Mouse (Mus musculus) urinary bladder, postnatal 10 days (tissue): Measurements from ENCODE around the gene Cd164.

Source experiments
- DNase-seq: peaks from one replicate; pipeline ENCODE4 v3.0.0; 2022; ENCODE audit warnings: low spot score

Cd164 gene

DNA sequence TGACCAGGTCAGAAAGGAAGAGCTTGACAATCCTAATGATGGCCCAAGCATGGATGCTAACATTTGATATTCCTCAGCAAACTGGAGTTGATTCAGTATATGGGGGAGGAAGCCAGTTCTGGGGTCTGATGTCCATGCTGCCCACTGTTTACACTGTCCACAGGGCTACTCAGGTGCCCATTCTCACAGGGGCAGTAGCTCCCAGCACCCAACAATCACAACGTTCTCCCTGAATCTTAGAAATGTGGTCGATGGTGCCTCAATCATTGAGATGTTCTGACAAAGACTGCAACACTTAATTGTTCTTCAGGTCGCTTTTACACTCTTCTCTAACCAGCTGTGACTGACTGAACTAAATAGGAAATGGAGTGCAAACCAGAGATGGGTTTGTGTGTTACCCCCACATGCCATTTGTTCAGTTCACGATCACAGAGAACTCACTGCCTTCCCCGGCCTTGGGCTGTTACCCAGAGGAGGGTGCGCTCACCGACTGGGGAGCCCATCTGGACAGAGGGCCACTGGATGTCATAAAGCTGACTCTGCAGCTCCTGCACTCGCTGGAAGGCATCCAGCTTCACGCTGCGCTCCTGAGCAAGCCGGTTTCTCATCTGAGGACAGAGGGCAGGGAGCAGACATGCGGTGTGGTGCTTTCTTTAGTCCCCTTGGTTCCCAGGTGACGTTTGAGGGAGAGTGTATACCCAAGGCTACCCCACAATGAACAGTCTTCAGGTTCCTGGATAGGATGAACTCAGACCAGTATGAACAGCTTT, 27.4 kb downstream of the Cd164 start:
- no peak for DNase-seq

DNA sequence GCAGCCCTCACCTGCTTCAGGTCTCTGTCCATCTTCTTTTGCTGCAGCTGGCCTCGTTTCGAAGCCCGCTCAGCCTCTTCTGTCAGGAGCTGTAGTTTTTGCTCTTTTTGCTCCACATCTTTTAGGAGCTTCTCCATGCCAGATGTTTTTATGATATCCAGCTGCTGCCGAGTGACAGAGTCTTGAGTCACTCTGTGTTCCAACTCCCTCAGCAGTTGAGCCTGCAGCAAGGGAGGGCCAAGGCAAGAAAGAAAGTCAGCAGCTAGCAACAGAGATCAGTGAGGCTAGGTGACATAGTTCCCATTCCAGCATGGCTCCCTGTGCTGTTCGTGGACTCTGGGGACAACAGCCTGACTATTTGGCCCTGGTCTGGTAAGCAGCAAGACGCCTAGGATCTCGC, 31.5 kb downstream of the Cd164 start:
- no peak for DNase-seq

DNA sequence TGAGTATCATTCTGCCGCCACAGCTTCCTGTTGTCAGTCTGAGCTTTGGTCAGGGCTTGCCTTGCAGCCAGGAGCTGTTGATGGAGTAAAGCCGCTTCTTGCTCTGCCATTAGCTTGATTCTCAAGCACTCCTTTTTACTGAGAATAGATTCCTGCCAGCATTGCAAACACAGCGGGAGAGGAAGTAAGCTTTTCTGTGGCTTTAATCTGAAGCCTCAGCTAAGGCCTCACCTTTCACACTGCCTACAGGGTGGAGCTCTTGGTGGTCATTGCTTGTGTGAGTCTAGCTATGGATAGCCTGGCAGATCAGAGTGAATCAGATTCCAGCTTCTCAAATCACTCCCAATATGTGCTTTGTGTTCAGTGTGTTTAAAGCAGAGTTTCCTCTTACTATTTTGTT, 33.1 kb downstream of the Cd164 start:
- DNase-seq, result no peak

DNA sequence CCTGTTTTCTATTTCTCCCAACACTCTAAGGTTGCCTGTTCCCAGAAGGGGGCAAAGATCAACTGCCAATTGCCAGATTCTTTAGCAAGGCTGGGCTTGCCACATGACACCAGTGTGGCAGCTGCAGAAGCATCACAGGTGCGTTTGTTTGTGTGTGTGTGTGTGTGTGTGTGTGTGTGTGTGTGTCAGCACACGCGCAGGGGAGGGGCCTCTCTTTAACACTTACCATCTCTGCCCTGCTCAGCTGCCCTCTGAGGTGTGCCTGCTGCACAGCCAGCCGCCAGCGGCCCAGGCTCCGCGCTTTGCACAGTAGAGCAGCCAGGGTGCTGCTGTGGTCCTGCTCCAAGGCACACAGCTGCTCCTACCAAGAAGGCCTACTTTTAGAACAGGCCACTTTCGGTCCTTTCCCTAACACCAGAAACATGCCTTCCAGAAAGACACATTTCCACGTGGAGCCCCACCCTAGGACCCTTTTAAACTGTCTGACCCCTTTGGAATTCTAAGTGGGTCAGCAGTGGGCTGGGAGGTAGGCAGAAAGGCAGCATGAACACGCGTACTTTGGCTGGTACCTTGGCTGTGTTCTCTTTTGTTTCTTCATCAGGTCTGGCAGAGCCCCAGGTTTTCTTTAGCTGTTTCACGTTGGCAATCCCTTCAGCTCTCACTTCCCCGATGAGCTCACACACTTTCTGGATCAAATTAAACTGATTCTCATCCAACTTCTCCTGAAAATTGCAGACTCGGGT, 33.8 kb downstream of the Cd164 start:
- no peak for DNase-seq

- DNase-seq, result no peak
Observed at GRCm38 (mm10) chr10:41553711-41554110, 34.5 kb downstream of the Cd164 start.

GRCm38 (mm10) chr10:41555081-41555480, 35.9 kb downstream of the Cd164 start:
- no peak for DNase-seq

GRCm38 (mm10) chr10:41558401-41558800, 39.2 kb downstream of the Cd164 start:
- no peak for DNase-seq

- DNase-seq, result no peak
Observed at GRCm38 (mm10) chr10:41561701-41562395, 42.6 kb downstream of the Cd164 start.

- no peak for DNase-seq
Observed at GRCm38 (mm10) chr10:41565141-41565540, 45.9 kb downstream of the Cd164 start.

DNA sequence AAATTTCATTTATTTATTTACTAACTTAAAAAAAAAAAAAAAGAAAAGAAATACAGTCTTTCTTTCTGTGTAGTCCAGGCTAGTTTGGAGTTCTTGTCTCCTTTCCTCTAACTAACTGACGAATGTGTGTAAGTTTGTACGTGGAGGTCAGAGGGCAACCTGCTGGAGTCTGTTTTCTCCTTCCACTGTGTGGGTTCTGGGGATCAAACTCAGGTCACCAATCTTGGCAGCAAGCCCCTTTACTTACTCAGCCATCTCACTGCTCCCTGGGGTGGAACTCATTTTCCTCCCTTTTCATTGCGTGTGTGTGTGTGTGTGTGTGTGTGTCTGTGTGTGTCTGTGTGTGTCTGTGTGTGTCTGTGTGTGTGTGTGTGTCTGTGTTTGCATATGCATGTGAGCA, 49.1 kb downstream of the Cd164 start:
- DNase-seq, result no peak

- DNase-seq, result no peak
Observed at GRCm38 (mm10) chr10:41571065-41571464, 51.9 kb downstream of the Cd164 start.

DNA sequence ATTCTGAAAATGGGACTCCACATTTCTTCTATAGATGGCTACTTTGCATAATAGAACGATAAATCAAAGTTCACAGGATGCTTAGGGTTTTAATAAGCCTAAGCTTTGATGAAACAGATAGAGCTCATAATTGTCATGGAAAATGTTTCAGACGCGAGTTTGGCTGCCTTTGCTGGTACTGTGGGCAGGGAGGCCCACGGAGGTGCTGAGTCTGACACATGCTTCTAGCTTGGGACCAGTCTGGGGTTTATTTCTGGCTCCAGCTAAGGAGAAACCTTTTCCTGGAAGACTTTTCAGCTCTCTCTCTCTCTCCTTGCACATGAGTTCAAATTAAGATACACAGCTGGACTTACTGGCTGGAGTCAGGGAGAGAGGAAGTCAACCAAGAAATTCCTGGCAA, 53.1 kb downstream of the Cd164 start:
- DNase-seq, result no peak

- DNase-seq, result no peak
Observed at GRCm38 (mm10) chr10:41573190-41573589, 54.0 kb downstream of the Cd164 start.

DNA sequence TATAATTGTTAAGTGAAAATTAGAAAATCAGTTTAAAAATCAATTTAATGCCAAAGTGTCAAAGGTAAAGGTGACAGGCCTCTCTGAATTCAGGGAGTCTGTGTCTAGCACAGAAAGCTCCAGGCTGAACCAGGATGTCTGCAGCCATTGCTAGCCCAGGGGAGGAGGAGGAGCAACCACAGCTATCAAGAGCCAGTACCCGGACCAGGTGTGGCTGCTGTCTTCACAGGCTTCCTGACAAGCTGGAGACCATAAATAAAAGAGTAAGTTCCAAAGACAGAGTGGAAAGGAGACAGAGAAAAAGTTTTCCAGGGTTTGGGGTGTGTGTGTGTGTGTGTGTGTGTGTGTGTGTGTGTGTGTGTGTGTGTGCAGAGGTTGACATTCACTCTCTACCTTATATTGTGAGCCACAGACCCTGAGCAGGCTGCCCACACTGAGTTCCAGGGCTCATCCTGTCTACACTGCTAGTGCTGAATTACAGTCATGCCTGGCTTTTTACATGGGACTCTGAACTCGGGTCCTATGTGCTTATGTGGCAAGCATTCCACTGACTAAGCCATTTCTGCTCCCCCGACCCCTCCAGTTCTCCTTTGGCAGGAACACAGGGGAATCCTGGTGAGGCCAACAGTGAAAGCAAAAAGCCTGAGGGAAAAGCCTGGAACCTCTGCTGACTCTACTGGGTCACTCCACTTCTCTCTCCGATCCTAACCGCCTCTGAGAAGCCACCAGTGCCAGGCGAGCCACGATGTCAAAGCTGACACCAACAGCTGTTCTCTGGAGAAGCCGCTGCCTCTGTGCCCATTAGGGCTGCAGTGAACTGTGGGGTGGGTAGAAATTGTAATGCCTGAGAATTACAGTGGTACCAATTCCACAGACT, 56.5 kb downstream of the Cd164 start:
- no peak for DNase-seq

DNA sequence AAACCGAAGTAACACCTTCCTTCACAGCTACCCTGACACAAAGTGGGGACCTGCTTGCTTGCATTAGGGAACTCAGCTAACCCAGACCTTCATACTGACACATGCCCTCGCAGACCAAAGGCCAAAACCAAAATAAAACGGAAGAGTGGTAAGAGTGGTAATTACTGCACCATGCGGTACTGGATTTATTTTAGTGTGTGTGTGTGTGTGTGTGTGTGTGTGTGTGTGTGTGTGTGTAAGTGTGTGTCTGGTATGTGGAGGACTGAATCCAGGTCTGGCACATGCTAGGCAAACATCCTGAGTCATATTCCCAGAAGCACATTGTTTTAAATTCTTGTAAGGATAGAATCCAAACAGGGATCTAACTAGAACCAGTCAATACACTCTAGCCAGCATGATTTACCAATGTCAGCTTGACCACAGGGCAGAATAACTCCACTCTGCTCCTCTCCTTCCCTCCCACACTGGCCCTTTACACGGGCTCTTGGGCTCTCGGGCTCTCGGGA, 57.2 kb downstream of the Cd164 start:
- no peak for DNase-seq

DNA sequence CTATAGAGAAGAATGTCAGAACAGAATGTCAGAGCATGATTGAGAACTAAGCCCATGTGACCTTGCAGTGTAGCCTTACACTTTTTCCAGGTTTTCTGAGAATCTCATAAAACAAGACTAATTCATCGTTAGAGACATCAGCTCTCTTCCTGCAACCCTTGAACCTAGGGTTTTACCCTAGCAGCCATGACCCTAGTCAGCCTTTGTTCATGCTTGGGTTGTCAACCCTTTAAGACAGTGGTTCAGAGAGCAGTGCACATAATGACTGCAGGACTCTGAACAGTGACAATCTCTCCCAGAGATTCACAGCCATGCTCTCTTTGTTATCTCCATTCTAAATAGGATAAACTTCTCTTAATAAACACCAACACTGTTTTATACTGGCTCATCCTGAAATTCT, 59.3 kb downstream of the Cd164 start:
- DNase-seq, result no peak

DNA sequence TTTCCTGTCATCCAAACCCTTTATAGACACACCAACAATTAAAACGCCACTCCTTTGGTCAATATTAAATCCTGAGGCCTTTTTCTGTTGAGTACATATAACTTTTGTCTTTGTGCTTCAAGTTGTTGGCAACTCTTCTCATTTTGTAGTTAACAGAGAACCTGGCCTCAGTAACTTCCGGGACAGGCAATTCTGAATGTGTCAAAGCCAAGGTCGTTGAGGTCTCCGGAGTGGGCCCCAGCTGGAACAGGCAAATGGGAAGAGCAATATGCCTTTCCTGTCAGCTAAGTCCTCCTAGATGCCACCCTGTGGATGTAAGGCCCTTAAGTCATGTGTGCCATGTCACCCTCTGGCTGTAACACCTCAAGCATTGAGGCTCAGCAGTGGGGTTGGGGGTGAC, 61.2 kb downstream of the Cd164 start:
- DNase-seq, result no peak
